Mouse (Mus musculus): ENCODE results near the gene Ostc.

The Ostc gene

GRCm38 (mm10) chr3:130708967-130709924, at the start of gene Ostc:
Ostc (minus strand) TSS chr3:130709444.
- peak; percentile 95 for DNase-seq (ENCODE audit: low spot score)

GRCm38 (mm10) chr3:130758157-130758841, 49.1 kb upstream of the Ostc start:
- DNase-seq (ENCODE audit: low spot score): no peak

- DNase-seq (ENCODE audit: low spot score): no peak
These were observed 48.0 kb upstream of the Ostc start for GRCm38 (mm10) chr3:130757117-130757852.

DNA sequence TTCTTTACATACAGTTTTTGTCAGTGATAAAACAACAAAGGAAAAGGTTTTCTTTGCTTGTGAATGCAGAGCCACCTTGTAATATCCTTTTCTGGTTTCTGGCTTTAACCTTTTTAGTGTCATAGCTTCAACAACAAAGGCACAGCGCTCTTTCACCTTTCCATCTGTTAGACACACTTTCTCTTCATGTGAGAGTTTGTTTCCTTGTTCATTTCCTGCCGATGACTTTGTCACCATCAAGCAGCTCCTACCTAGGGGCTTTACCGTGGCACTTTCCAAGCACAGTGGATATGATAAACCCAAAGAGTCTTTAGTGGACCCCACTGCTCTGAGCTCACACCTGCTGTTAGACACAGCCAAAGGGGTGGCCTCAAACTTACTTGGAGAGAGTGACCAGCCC, 40.0 kb upstream of the Ostc start:
- no peak for DNase-seq (ENCODE audit: low spot score)

GRCm38 (mm10) chr3:130746673-130747619, 37.7 kb upstream of the Ostc start:
- no peak for DNase-seq (ENCODE audit: low spot score)

- DNase-seq (ENCODE audit: low spot score): no peak
These were observed 28.6 kb upstream of the Ostc start for GRCm38 (mm10) chr3:130737652-130738361.

GRCm38 (mm10) chr3:130736758-130737157, 27.5 kb upstream of the Ostc start:
- no peak for DNase-seq (ENCODE audit: low spot score)

- DNase-seq (ENCODE audit: low spot score): peak; percentile 95
These were observed 21.0 kb upstream of the Ostc start, which contains the start of gene Rpl34 for GRCm38 (mm10) chr3:130730189-130730653. Rpl34 (minus strand) TSS chr3:130730398.

DNA sequence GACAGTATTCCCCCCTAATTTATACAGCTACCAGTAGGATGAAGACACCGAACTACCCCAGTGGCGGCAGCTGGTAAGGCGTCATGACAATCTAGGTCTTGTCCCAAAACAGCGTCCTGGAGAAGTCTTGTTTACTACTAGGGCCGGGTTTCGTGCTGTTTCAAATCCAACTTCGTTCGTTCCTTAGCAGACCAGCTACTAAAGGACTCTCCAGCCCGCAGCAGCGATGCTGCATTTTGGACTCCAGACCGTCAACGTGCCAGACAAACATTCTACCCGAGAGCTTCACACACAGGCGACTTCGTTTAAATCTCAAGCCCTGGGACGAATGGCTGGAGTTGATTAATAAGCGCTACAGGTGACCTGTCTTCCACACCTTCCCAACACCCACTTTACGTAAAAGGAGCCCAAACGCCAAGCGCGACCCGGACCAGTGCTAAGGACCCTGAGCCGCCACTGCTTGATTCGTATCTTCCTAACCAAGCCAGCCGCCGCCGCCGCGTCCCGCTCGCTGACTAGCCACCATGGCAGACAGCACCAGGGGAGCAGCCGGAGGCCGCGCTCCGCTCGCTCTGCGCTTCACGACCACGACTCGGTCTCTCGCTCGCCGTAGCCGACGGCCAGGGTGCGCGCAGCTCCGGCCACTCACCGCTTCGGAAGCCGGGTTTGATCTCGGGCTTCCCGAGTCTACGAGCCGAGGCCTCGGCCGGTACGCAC, 20.4 kb upstream of the Ostc start:
- peak; percentile 77 for DNase-seq (ENCODE audit: low spot score)

- DNase-seq (ENCODE audit: low spot score): peak; percentile 27
These were observed 18.4 kb upstream of the Ostc start for GRCm38 (mm10) chr3:130727676-130728075.

DNA sequence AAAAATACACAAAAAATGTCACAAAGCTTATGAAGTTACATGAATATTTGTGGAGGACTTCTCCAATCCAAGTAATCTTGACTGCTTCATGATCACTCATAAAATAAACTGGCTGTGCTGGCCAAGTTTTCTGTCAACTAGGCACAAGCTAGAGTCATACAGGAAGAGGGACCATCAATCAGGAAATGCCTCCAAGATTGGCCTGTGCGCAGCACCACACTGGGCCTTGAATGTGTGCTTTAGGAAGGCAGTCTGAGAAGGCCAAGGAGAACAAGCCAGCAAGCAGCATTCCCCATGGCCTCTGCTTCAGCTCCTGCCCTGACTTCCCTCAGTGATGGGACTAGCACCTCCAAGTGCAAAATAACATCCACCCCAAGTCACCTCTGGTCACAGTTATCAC, 17.8 kb upstream of the Ostc start:
- DNase-seq (ENCODE audit: low spot score): no peak

DNA sequence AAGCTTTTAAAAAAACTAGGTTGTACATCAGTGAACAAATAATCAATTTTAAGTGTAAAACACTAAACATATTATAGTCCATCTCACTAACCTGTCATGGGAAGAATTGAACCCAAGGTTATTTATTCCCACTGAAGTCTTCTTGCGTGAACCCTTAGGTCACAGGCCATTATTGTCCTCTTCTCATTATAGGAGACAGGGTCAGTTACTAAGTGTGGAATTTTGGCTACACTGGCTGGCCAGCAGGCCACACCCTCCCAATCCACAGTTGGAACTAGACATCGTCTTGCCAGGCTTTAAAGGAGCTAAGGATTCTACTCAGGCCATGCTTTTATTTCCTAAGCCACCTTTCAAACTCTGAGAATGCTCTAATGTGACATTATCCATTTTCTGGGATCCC, 16.5 kb upstream of the Ostc start:
- DNase-seq (ENCODE audit: low spot score): no peak

DNA sequence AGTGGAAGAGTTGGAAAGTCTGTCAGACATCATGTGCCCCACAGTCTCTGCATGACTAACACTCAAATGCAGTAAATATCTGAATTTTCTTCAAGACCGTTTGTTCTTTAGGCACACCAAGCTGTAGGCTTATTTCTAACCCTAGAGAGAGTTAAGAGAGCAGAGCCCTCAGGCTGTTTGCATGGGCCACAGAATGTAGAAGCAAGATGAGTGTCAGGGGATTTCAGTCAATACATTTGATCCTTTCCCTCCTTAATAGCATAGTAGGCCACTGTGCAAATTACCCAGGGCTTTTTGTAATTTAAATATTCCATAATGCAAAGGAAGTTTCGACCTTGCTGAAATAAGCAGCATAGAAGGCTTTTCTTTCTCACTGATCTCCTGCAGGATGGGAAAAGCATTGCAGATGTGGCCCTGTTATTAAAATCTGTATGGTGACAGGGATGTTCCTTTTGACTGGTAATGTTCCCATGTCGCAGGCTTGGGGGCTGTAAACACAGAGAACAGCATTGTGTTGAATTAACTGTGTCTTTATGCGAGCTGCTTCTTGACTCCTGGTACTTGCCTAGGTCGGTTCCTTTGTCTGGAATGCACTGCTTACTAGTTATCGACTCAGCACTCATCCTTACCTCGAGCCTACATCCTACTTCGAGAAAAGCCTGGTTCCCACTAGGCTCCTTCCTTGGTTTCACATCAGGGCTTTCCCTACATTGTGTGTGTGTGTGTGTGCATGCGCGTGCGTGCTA, 13.7 kb upstream of the Ostc start:
- DNase-seq (ENCODE audit: low spot score): no peak

DNA sequence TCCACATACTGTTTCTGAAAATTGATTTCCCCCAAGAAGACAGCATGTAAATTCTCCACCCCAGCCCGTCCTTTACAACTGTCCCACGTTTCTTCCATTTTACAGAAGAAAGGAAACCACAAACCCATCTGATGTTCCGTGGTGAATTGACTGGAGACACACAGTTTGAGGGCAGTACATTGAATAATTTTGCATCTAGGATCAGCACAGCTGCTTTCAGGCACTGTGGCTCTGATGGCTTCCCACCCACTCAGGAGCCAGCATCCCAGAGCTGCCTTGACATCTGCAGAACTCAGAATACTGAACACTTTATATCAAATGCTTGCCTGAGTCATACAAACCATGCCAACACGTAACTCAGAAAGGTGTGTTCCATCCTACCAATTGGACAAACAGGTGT, 11.0 kb upstream of the Ostc start:
- DNase-seq (ENCODE audit: low spot score): no peak

GRCm38 (mm10) chr3:130718871-130719270, 9.6 kb upstream of the Ostc start:
- DNase-seq (ENCODE audit: low spot score): no peak

- no peak for DNase-seq (ENCODE audit: low spot score)
These were observed 7.3 kb upstream of the Ostc start for GRCm38 (mm10) chr3:130716555-130716954.

GRCm38 (mm10) chr3:130714775-130715568, 5.7 kb upstream of the Ostc start:
- DNase-seq (ENCODE audit: low spot score): peak; percentile 76

DNA sequence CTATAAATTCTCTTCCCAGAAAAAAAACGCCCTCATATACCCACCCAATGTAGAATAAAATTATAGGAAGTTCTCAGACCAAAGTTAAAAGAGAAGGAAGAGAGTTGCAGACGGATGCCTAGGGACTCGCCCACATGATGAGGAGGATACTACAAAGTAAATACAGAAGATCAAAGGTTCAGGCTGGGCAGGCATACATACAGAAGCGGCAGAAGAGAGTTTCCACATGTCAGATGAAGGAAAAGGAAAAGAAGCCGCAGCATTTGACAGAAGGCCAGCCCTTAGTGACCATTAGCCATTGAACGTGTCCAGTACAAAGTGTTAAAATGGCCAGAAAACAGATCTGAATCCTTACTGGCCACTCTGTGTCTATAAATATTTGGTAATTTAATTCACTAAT, 3.6 kb upstream of the Ostc start:
- no peak for DNase-seq (ENCODE audit: low spot score)

All from MN1 (cell line).